Mouse (Mus musculus): ENCODE results near the gene Gabpa. TPM values are rescaled to one million over a fixed set of nuclear protein-coding genes. Genes with fewer than 3 reads are reported as not detected.
A peak's percentile ranks its signal among the peaks of the same experiment; 100 is the strongest.

Gabpa gene
- polyA plus RNA-seq, 1 experiment from 2014 or later = 38.4 TPM

DNA sequence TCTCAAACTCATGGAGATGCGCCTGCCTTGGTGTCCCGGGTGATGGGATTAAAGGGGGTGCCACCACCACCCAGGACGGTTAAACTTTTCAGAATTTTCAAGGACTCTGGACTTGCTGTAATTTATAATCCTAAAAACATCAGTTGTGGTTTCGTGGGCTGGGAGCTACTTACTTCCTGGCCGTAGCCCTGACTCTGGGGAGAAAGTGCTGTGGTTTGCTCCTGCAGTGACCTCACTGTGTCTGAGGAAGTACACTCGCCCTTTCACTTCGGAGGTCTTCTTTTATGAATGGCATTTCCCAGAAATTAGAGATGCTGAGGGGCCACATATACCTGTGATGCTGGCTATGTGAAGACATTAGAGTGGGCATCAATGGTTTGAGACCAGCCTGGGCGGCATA is 20.2 kb upstream of the Gabpa start:
- 75% methylated on average over 8 of the region's 8 CpGs for WGBS
- H3K36me3 ChIP-seq = no peaks in the 10 kb centered on the region
- no peak overlapping the region for H3K4me3 ChIP-seq
- no peaks in the 10 kb centered on the region for H3K27me3 ChIP-seq (ENCODE audit: insufficient read depth, poor library complexity, severe bottlenecking)
- no peak for DNase-seq (ENCODE audit: low spot score)
- no peaks in the 10 kb centered on the region for H3K4me1 ChIP-seq
- no peak overlapping the region for H3K27ac ChIP-seq
- H3K9me3 ChIP-seq = no peaks in the 10 kb centered on the region

DNA sequence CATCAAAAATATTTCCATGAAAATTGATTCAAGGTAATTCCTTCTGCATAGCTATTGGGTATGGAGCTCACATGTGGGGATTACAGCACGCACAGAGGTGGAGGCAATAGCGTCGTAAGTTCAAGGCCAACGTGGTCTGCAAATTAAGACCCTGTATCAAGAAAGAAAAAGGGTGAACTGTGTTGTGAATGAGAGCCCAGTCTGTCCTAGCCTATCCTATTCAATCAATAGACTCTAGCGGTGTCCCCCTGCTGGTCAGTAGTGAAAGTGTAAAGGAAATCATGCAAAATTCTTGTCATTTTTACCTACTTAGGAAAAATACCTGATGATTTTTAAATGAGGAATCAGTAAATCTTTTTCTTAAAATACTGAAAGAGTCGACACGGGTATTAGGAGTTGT is 17.3 kb upstream of the Gabpa start:
- Histone ChIP-seq H3K4me1 (no peaks in the 10 kb centered on the region), H3K27me3 (ENCODE audit: insufficient read depth, poor library complexity, severe bottlenecking) (no peaks in the 10 kb centered on the region), H3K9me3 (no peaks in the 10 kb centered on the region), H3K36me3 (no peaks in the 10 kb centered on the region; the same call in 1 of the 2 replicates), H3K27ac (no peak overlapping the region), H3K4me3 (no peak overlapping the region)
- WGBS = 32% methylated on average over 7 of the region's 7 CpGs
- DNase-seq (ENCODE audit: low spot score) = no peak

DNA sequence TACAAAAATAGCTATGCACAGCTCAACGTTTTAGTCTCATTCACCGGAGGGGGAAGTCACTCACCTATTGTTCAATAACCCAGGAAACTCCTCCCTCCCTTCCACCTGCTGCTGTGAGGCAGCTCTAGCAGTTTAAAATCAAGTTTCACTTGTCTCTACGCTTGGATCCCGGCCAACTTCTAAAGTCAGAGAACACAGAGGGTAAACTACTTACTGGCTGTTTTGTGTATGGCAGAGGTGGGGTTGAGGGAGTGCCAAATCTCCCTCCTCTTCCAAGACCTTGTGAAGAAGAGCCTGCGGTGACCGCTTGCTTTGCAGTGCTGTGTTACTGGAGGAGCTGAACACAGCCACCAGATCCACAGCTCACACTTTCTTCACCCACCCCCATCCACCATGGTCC is 9.7 kb upstream of the Gabpa start:
- Histone ChIP-seq H3K27me3 (ENCODE audit: insufficient read depth, poor library complexity, severe bottlenecking) (no peaks in the 10 kb centered on the region), H3K9me3 (no peaks in the 10 kb centered on the region), H3K4me1 (no peaks in the 10 kb centered on the region), H3K36me3 (peaks cover 66% of the 10 kb centered on the region), H3K4me3 (no peak overlapping the region), H3K27ac (no peak overlapping the region)
- DNase-seq (ENCODE audit: low spot score) = no peak
- 83% methylated on average over 6 of the region's 6 CpGs for whole genome bisulfite sequencing

DNA sequence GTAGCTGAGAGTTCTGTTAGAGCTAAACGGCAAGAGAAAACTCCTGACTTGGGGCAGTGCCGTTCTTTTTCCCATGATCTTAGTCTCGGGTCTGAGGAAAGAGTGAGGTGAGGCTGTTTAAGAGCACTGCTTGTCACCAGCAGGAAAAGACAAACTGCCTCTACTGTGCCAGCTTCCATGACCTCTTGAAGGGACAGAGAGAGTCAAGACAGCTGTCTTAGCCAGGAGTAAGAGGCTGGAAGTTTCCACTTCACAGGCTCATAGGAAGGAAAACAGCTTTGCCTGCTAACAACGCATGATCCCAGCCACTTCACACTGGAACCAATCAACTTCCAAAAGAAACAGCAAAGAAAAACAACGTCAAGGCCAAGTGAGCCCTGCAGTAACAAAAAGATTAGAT is 3.0 kb upstream of the Gabpa start:
- H3K27me3 ChIP-seq (ENCODE audit: insufficient read depth, poor library complexity, severe bottlenecking) = no peaks in the 10 kb centered on the region
- no peaks in the 10 kb centered on the region for H3K9me3 ChIP-seq
- H3K36me3 ChIP-seq = peaks cover 62% of the 10 kb centered on the region
- DNase-seq (ENCODE audit: low spot score) = no peak
- H3K4me3 ChIP-seq = no peak overlapping the region
- 82% methylated on average over 5 of the region's 5 CpGs for WGBS
- H3K27ac ChIP-seq = no peak overlapping the region
- H3K4me1 ChIP-seq = peaks cover 10% of the 10 kb centered on the region; the same call in 1 of the 2 replicates

DNA sequence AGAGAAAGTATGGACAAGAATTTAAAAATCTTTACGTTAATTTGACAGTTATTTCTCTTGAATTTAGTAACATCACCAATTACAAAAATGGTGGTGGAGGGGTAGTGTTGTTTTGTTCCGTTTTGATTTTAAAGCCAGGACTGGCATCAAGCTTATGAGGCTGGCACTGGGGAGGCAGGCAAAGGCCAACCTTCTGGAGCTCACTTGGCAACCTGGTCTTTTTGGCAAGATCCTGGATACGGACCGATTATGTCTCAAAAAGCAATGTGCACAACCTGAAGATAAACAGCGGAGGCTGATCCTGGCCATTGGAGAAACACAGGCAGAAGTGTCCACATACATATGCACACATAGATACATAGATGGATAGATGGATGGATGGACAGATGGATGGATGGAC is 2.0 kb upstream of the Gabpa start:
- Histone ChIP-seq H3K36me3 (peaks cover 56% of the 10 kb centered on the region), H3K9me3 (no peaks in the 10 kb centered on the region), H3K27ac (no peak overlapping the region), H3K4me3 (no peak overlapping the region), H3K4me1 (peaks cover 11% of the 10 kb centered on the region; the same call in 1 of the 2 replicates), H3K27me3 (ENCODE audit: insufficient read depth, poor library complexity, severe bottlenecking) (no peaks in the 10 kb centered on the region)
- no peak for DNase-seq (ENCODE audit: low spot score)
- WGBS = 92% methylated on average over 5 of the region's 5 CpGs

DNA sequence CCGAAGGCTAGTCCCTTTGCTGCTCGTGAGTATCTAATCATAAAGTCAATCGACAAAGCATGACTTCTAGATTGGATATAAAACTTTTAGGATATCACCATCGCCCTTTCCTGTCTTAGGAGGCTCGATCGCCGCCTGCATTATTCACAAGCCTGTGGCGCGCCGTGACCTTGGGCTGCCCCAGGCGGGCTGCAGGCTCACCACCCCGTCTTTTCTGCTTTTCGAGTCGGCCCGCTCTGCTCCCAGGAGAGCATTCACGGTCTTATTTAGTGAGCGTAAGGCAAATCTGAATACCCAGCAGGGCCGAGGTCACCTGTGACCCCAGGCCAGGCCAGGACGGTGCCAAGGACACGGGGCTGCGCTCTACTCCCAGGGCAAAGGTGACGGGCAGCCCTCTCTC is 381 bp upstream of the Gabpa start:
- Histone ChIP-seq H3K4me3 (peak overlapping the region; percentile 94), H3K27me3 (ENCODE audit: insufficient read depth, poor library complexity, severe bottlenecking) (no peaks in the 10 kb centered on the region), H3K4me1 (peaks cover 11% of the 10 kb centered on the region; the same call in 1 of the 2 replicates), H3K9me3 (no peaks in the 10 kb centered on the region), H3K36me3 (peaks cover 44% of the 10 kb centered on the region), H3K27ac (peak overlapping the region; percentile 100)
- DNase-seq (ENCODE audit: low spot score) = no peak
- WGBS = under 1% methylated on average over 22 of the region's 22 CpGs

DNA sequence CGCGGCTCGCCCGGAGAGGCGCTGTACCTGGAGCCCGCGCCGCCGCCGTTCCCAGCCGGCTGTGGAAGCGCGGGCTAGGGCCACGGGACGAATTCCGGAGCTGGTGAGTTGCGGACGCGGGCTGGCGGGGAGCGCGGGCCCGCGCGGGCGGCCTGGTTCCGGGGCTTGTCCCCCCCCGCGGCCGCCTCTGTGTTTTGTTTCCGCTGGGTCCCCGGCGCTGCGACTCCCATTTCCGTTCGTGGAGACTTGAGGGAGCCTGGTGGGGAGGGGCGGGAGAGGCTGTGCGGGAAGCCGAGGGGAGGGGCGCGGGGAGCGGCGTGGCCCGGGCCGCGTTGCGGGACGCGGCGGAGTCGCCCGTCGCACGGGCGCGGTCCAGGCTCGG is 707 bp downstream of the Gabpa start, which contains the start of gene Atp5j:
Atp5j (minus strand) TSS at position 185 of the 382 bp plus-strand sequence.
- H3K36me3 ChIP-seq = peaks cover 41% of the 10 kb centered on the region
- H3K4me1 ChIP-seq = peaks cover 11% of the 10 kb centered on the region; the same call in 1 of the 2 replicates
- whole genome bisulfite sequencing = 1% methylated on average over 45 of the region's 57 CpGs
- peak within 1 kb of the TSS; percentile 100 for H3K27ac ChIP-seq
- H3K27me3 ChIP-seq (ENCODE audit: insufficient read depth, poor library complexity, severe bottlenecking) = no peaks in the 10 kb centered on the region
- peak within 1 kb of the TSS; percentile 94 for H3K4me3 ChIP-seq
- no peaks in the 10 kb centered on the region for H3K9me3 ChIP-seq
- peak; percentile 83 for DNase-seq (ENCODE audit: low spot score)

DNA sequence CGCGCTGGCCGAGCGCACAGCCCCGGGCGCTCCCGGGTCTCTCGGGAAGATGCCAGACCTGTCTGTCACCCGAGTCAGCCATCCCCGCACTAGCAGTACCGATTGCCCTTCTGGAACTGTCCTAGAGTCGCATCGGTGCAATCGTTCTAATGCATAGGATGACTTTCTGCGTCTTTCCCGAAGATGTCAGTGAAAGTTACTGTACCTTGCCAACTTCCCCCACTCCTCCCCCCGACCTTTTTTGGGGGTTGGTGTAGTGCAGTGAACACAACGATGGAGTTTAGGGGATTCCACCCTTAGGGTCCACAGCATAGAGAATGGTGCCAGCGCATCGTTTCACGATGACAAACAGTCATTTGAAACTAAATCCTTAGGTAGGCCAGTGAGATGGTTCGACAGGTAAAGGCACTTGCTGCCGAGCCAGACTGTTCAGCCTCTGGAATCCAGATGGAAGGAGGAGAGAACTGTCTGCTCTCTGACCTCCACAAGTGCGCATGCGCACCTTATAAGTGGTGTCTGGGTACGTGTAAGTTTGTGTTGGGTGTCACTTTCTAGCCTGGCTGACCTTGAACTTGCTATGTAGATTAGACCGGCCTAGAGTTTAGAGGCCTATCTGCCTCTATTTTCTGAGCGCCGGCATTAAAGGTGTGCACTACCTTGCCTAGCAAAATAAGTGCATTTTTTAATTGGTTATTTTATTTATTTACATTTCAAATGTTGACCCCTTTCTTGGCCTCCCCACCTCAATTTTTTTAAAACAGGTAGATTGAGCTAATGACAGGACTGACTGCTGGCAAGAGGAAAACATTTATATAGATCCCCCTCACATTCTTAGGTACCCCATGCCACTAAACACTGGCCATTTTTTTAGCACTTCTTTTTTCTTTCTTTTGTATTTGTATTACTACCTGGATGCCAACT is 1.4 kb downstream of the Gabpa start:
- no peaks in the 10 kb centered on the region for H3K9me3 ChIP-seq
- peaks cover 39% of the 10 kb centered on the region for H3K36me3 ChIP-seq
- 5% methylated on average over 29 of the region's 29 CpGs for WGBS
- H3K4me1 ChIP-seq = peaks cover 11% of the 10 kb centered on the region; the same call in 1 of the 2 replicates
- peak overlapping the region; percentile 94 for H3K4me3 ChIP-seq
- peak; percentile 89 for DNase-seq (ENCODE audit: low spot score)
- no peaks in the 10 kb centered on the region for H3K27me3 ChIP-seq (ENCODE audit: insufficient read depth, poor library complexity, severe bottlenecking)
- peak overlapping the region; percentile 100 for H3K27ac ChIP-seq

DNA sequence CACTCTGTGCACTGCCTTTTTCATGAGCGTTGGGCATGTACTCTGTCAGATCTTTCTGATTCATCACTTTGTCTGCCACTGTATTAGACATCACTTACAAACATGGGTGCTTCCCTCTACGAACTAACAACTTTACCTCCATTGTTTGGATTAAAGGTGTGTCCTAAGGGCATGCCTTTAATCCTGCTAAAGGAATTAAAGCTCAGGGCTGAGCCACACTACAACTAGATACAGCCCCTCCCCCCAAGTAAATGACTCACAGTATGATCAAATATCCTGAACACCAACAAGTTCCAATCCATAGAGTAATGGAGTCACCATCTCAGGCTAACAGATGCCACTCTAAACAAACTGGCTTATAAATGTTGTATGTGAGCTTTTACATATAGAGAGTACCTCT is 3.9 kb downstream of the Gabpa start:
- no peak for DNase-seq (ENCODE audit: low spot score)
- Histone ChIP-seq H3K4me1 (peaks cover 5% of the 10 kb centered on the region; the same call in 1 of the 2 replicates), H3K27me3 (ENCODE audit: insufficient read depth, poor library complexity, severe bottlenecking) (no peaks in the 10 kb centered on the region), H3K27ac (no peak overlapping the region), H3K4me3 (no peak overlapping the region), H3K9me3 (no peaks in the 10 kb centered on the region), H3K36me3 (peaks cover 34% of the 10 kb centered on the region)
- WGBS = 85% methylated on average over 2 of the region's 2 CpGs

DNA sequence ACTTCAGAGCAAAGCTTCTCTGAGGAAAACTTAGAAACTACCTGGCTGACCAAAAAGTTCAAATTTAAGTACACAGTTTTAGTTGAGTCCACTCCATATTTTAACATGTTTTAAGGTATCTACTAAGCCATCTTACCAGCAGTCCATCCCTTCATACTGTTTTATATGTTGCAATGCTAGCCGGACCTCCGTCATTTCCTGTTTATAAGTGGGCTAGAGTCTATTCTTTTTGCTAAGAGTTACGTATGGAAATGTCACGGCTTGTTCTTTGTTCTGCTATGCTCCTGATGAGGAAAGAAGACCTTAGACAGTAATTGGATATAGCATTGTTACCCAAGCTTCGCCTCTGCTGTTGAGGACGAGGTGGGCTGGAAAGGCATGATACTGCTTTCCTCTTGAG is 18.8 kb downstream of the Gabpa start:
- DNase-seq (ENCODE audit: low spot score) = no peak
- Histone ChIP-seq H3K36me3 (peaks cover 83% of the 10 kb centered on the region), H3K4me1 (no peaks in the 10 kb centered on the region), H3K27ac (no peak overlapping the region), H3K27me3 (ENCODE audit: insufficient read depth, poor library complexity, severe bottlenecking) (no peaks in the 10 kb centered on the region), H3K9me3 (no peaks in the 10 kb centered on the region), H3K4me3 (no peak overlapping the region)
- WGBS = 97% methylated on average over 6 of the region's 6 CpGs

DNA sequence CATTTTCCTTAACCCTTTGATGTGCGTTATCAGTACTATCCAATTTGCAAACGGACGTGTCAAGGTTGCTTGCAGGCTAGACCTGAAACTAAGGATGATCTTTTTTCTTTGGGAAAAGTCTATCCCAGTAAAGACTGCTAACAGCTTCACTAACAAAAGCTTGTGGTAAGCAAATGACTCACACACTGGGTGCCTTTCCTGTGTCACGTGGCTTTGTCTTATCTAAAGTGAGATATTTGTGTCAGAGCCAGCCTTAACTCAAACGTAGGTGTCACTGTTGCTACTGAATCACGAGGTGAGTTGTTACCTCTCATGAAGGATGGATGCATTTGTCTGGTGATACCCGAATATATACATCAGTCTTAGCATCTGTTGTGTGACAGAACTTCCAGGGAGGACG is 29.9 kb downstream of the Gabpa start:
- Histone ChIP-seq H3K36me3 (peaks cover 42% of the 10 kb centered on the region), H3K4me1 (no peaks in the 10 kb centered on the region), H3K9me3 (no peaks in the 10 kb centered on the region), H3K27ac (no peak overlapping the region), H3K27me3 (ENCODE audit: insufficient read depth, poor library complexity, severe bottlenecking) (no peaks in the 10 kb centered on the region), H3K4me3 (no peak overlapping the region)
- no peak for DNase-seq (ENCODE audit: low spot score)
- 71% methylated on average over 8 of the region's 8 CpGs for WGBS

DNA sequence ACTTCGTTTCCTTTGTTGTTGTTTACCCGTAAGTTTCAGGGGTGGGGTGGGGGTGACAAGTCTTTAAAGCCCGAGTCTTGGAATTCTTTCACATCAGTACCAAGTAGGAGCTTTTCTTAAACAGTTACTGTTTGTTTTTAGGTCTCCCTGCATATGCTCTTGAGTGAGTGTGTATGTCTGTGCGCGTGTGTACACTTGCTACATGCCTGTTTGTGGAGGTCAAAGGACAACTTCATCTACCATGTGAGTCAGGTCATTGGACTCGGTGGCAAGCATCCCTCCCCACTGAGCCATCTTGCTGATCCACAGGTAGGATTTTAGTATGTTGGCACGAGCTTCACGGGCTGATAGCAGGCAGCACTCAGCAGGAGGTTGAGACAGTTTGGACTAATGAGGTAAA is 39.1 kb downstream of the Gabpa start:
- Histone ChIP-seq H3K4me3 (no peak overlapping the region), H3K36me3 (no peaks in the 10 kb centered on the region), H3K27me3 (ENCODE audit: insufficient read depth, poor library complexity, severe bottlenecking) (no peaks in the 10 kb centered on the region), H3K9me3 (no peaks in the 10 kb centered on the region), H3K4me1 (no peaks in the 10 kb centered on the region), H3K27ac (no peak overlapping the region)
- 78% methylated on average over 8 of the region's 8 CpGs for WGBS
- DNase-seq (ENCODE audit: low spot score) = no peak

DNA sequence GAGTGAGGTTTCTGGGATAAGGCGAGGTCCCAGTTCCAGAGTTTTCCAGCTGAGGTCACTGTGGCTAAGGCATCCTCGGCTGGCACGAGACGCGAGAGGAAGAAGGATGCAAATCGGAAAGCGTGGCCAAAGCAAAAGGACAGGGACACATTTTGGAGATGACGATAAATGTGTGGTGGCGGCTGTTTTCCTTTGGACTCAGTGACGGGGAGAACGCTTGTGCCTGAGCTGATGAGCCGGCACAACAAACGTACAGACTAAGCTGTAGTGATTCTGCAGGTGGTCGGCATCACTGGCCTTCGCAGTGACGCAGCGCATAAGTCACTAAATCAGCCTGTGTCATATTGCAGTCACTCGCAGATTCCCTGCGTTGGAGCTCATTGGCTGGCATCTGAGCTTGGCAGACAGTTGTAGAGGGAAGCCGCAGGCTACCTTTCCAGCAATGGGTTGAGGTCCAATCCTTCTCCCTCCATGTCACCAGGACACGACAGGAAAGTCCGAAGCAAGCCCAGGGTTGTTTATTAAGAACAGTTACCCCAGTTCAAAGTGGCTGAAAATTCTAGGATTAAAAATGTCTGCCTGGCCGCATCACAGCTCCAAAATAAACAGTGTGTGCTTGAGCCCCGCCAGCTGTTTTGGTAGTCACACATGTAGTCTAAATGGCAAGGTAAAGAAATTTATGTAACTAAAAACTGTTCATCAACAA is 40.4 kb downstream of the Gabpa start:
- Histone ChIP-seq H3K4me3 (no peak overlapping the region), H3K27ac (no peak overlapping the region), H3K27me3 (ENCODE audit: insufficient read depth, poor library complexity, severe bottlenecking) (no peaks in the 10 kb centered on the region), H3K36me3 (no peaks in the 10 kb centered on the region), H3K4me1 (no peaks in the 10 kb centered on the region), H3K9me3 (no peaks in the 10 kb centered on the region)
- no peak for DNase-seq (ENCODE audit: low spot score)
- 83% methylated on average over 24 of the region's 24 CpGs for WGBS

Data from heart, embryonic 10.5 days (tissue).